Mouse (Mus musculus) erythroblast, embryonic 14.5 days (primary cell): ENCODE results near the gene Rab10. TPM values are rescaled to one million over a fixed set of nuclear protein-coding genes. Genes with fewer than 3 reads are reported as not detected.
"Not testable (repeated sequence)": the region's sequence is repeated elsewhere in the genome, so short reads cannot be mapped to it uniquely, and the experiment has no call there.

Experiments
- H3K27me3 ChIP-seq: 2 replicates; pipeline ENCODE4 v1.6.1; 2012; ENCODE audit warnings: inconsistent platforms; ENCODE audit not compliant: control insufficient read depth
- H3K36me3 ChIP-seq: 2 replicates; pipeline ENCODE4 v1.6.1; 2012; ENCODE audit warnings: mild to moderate bottlenecking, inconsistent platforms; ENCODE audit not compliant: control insufficient read depth
- H3K4me1 ChIP-seq: 2 replicates; pipeline ENCODE4 v1.6.1; 2012; ENCODE audit warnings: inconsistent platforms; ENCODE audit not compliant: control insufficient read depth
- H3K4me3 ChIP-seq: replicated peaks from 2 replicates; pipeline ENCODE3; 2012; ENCODE audit warnings: moderate library complexity, mild to moderate bottlenecking, inconsistent platforms
- H3K9me3 ChIP-seq: 2 replicates; pipeline ENCODE4 v1.6.1; 2012; ENCODE audit warnings: low read length, inconsistent platforms, mixed read lengths; ENCODE audit not compliant: control insufficient read depth
- GATA1 ChIP-seq: IDR thresholded peaks from 2 replicates; pipeline ENCODE4 v1.6.1; 2012; ENCODE audit warnings: low read length, inconsistent platforms, mixed read lengths
- TAL1 ChIP-seq: IDR thresholded peaks from 3 replicates; pipeline ENCODE4 v1.6.1; 2012; ENCODE audit warnings: low read length, inconsistent platforms, mixed read lengths
- polyA plus RNA-seq: library from polyadenylated mRNA; stranded (reverse); fragments of >175 nt; gene quantifications from 2 replicates; pipeline ENCODE4 v1.2.3, GENCODE M21; 2012

Gene Rab10
- polyA plus RNA-seq, 1 experiment = 8.6 TPM

- Histone ChIP-seq H3K9me3 (no peaks in the 10 kb centered on the region), H3K36me3 (peaks cover 36% of the 10 kb centered on the region), H3K4me3 (peak overlapping the region; percentile 78), H3K27me3 (no peaks in the 10 kb centered on the region), H3K4me1 (peaks cover 55% of the 10 kb centered on the region)
- TF ChIP-seq GATA1 (no peak), TAL1 (no peak)
Observed at GRCm38 (mm10) chr12:3308541-3309241, 1.1 kb downstream of the Rab10 start.

- peaks cover 64% of the 10 kb centered on the region for H3K4me1 ChIP-seq
- peaks cover 47% of the 10 kb centered on the region for H3K36me3 ChIP-seq
- H3K9me3 ChIP-seq = no peaks in the 10 kb centered on the region
- no peak for TF ChIP-seq GATA1
- TF ChIP-seq TAL1 = no peak
- H3K27me3 ChIP-seq = no peaks in the 10 kb centered on the region
- H3K4me3 ChIP-seq = peak overlapping the region; percentile 78
Observed at GRCm38 (mm10) chr12:3307587-3307986, 2.2 kb downstream of the Rab10 start.

GRCm38 (mm10) chr12:3305238-3305637 is 4.5 kb downstream of the Rab10 start:
- H3K27me3 ChIP-seq = no peaks in the 10 kb centered on the region
- peaks cover 66% of the 10 kb centered on the region for H3K4me1 ChIP-seq
- no peak overlapping the region for H3K4me3 ChIP-seq
- no peak for TF ChIP-seq GATA1
- no peak for TF ChIP-seq TAL1
- no peaks in the 10 kb centered on the region for H3K9me3 ChIP-seq
- H3K36me3 ChIP-seq = peaks cover 69% of the 10 kb centered on the region

GRCm38 (mm10) chr12:3297622-3298021 is 12.1 kb downstream of the Rab10 start:
- not testable (repeated sequence) for H3K9me3 ChIP-seq, H3K27me3 ChIP-seq, H3K4me3 ChIP-seq
- Histone ChIP-seq H3K36me3 (peaks cover 69% of the 10 kb centered on the region), H3K4me1 (peaks cover 85% of the 10 kb centered on the region)

- peaks cover 92% of the 10 kb centered on the region for H3K4me1 ChIP-seq
- H3K27me3 ChIP-seq = no peaks in the 10 kb centered on the region
- no peaks in the 10 kb centered on the region for H3K9me3 ChIP-seq
- H3K36me3 ChIP-seq = peaks cover 64% of the 10 kb centered on the region
- peak; percentile 65 for TF ChIP-seq TAL1
- TF ChIP-seq GATA1 = peak; percentile 56
- H3K4me3 ChIP-seq = peak overlapping the region; percentile 48
Observed at GRCm38 (mm10) chr12:3296056-3296455, 13.7 kb downstream of the Rab10 start.

- no peak overlapping the region for H3K4me3 ChIP-seq
- H3K27me3 ChIP-seq = no peaks in the 10 kb centered on the region
- peaks cover 66% of the 10 kb centered on the region for H3K36me3 ChIP-seq
- no peaks in the 10 kb centered on the region for H3K9me3 ChIP-seq
- TF ChIP-seq GATA1 (peak; percentile 53), TAL1 (peak; percentile 30; the same call in 1 of the 3 replicates)
- peaks cover 96% of the 10 kb centered on the region for H3K4me1 ChIP-seq
Observed at GRCm38 (mm10) chr12:3291849-3292248, 17.9 kb downstream of the Rab10 start.

GRCm38 (mm10) chr12:3291038-3291437 is 18.7 kb downstream of the Rab10 start:
- H3K36me3 ChIP-seq = peaks cover 62% of the 10 kb centered on the region
- no peak for TF ChIP-seq TAL1
- TF ChIP-seq GATA1 = no peak
- H3K9me3 ChIP-seq = no peaks in the 10 kb centered on the region
- H3K4me3 ChIP-seq = peak overlapping the region; percentile 3
- peaks cover 96% of the 10 kb centered on the region for H3K4me1 ChIP-seq
- H3K27me3 ChIP-seq = no peaks in the 10 kb centered on the region

- H3K4me1 ChIP-seq = peaks cover 95% of the 10 kb centered on the region
- TF ChIP-seq GATA1 (no peak), TAL1 (no peak)
- no peaks in the 10 kb centered on the region for H3K27me3 ChIP-seq
- H3K4me3 ChIP-seq = peak overlapping the region; percentile 42
- peaks cover 50% of the 10 kb centered on the region for H3K36me3 ChIP-seq
- no peaks in the 10 kb centered on the region for H3K9me3 ChIP-seq
Observed at GRCm38 (mm10) chr12:3288440-3288839, 21.3 kb downstream of the Rab10 start.

- Histone ChIP-seq H3K9me3 (no peaks in the 10 kb centered on the region), H3K27me3 (no peaks in the 10 kb centered on the region), H3K36me3 (peaks cover 50% of the 10 kb centered on the region), H3K4me3 (peak overlapping the region; percentile 57), H3K4me1 (peaks cover 95% of the 10 kb centered on the region)
- TF ChIP-seq GATA1 (no peak), TAL1 (no peak)
Observed at GRCm38 (mm10) chr12:3285919-3286318, 23.9 kb downstream of the Rab10 start.

- Histone ChIP-seq H3K4me3 (peak overlapping the region; percentile 57), H3K4me1 (peaks cover 95% of the 10 kb centered on the region)
- TF ChIP-seq TAL1 (peak; percentile 77), GATA1 (peak; percentile 75)
Observed at GRCm38 (mm10) chr12:3285377-3285776, 24.4 kb downstream of the Rab10 start.

More at GRCm38 (mm10) chr12:3285377-3285776, 24.4 kb downstream of the Rab10 start:
- Histone ChIP-seq H3K9me3 (no peaks in the 10 kb centered on the region), H3K36me3 (peaks cover 50% of the 10 kb centered on the region), H3K27me3 (no peaks in the 10 kb centered on the region)
